Comparison of ENCODE assay signal across 7 mouse cellular contexts in the genomic region with DNA sequence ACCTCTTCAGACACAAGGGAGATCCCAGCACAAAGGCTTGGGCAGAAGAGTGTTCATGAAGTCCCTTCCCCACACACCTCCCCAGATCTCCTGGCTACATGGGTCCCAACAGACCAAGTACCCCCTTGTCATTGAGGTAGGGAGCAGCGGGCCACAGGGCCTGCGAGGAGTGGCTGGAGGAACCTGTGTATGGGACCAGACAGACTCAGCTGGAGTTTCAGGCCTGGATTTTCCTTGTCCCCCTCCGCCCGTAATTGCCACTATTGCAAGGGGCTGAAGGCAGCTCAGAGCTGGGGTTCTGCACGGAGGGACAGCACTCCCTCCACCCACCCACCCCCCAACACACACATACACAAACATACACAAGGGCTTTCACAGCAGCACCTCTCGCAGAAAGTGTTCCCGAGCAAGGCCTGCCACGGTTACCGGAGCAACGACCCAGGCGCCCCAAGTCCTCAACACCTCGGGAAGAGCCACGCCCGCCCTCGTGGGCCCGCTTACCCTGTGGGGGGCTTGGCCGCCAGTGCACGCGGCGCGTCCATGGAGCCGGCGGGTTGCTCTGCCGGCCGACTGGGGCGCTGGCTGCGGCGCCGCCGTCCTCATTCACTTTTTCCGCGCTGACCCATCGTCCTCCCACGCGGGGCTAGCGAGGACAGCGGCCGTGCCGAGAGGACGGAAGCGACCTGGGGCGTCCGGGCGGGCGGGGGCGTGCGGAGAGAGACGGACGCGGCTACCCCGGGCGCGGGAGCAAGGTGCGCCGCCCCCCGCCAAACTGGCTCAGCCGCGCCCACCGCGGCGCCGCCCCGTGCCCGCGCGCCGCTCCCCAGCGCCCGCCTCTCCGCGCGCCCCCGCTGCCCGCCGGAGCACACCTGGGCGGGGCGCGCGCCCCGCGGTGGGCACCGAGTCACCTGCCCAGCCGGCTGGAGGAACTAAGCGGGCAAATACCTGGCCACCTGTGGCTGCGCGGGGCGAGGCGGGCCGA. TPM values are rescaled to one million over a fixed set of nuclear protein-coding genes. Genes with fewer than 3 reads are reported as not detected.
DNase-seq lines count a peak whose midpoint lies in the region; ATAC-seq and TF ChIP-seq lines count a peak whose summit lies in the region.

A gene (minus strand): TSS at position 780 of the 982 bp plus-strand sequence.

- peak; percentile 77 for DNase-seq in Muller cell, postnatal 12 days (ENCODE audit: inconsistent ontology term)
- DNase-seq in adrenal gland, postnatal 14 days: peak; percentile 53
- DNase-seq in gastrocnemius, adult 8-10 months (ENCODE audit: low spot score in 2 of 2): no peak
- DNase-seq in limb, embryonic 14.5 days (ENCODE audit: low spot score): no peak
- no peak for DNase-seq in T-cell, adult 2 months (ENCODE audit: low spot score)

- H3K27me3 ChIP-seq in intestine, embryonic 15.5 days (replicated peaks): no peaks in the 10 kb centered on the region
- peaks cover 25% of the 10 kb centered on the region for H3K27me3 ChIP-seq in limb, embryonic 14.5 days (ENCODE audit: control insufficient read depth, insufficient read depth, low read length)
- H3K27me3 ChIP-seq in myocyte (ENCODE audit: control insufficient read depth, insufficient read depth, insufficient read length): no peaks in the 10 kb centered on the region

- no peaks in the 10 kb centered on the region for H3K9me3 ChIP-seq in intestine, embryonic 15.5 days
- no peaks in the 10 kb centered on the region for H3K9me3 ChIP-seq in limb, embryonic 14.5 days (ENCODE audit: control insufficient read depth, low read length)

- H3K4me1 ChIP-seq in intestine, embryonic 15.5 days (replicated peaks): peaks cover 2% of the 10 kb centered on the region; the same call in 1 of the 2 replicates
- no peaks in the 10 kb centered on the region for H3K4me1 ChIP-seq in limb, embryonic 14.5 days (ENCODE audit: control insufficient read depth, insufficient read depth, low read length)

- no peak within 1 kb of the TSS for H3K27ac ChIP-seq in intestine, embryonic 15.5 days
- H3K27ac ChIP-seq in limb, embryonic 14.5 days (replicated peaks; ENCODE audit: low read depth, low read length): no peak within 1 kb of the TSS

- H3K79me2 ChIP-seq in myocyte (ENCODE audit: control insufficient read depth, insufficient read depth): peaks cover 20% of the 10 kb centered on the region

- 1% methylated on average over 81 of the region's 89 CpGs for WGBS in intestine, embryonic 15.5 days
- 4% methylated on average over 46 of the region's 89 CpGs for WGBS in limb, embryonic 14.5 days

- H3K4me2 ChIP-seq in intestine, embryonic 15.5 days (replicated peaks): peak within 1 kb of the TSS; percentile 96
- peak within 1 kb of the TSS; percentile 89 for H3K4me2 ChIP-seq in limb, embryonic 14.5 days (replicated peaks; ENCODE audit: low read depth, low read length, severe bottlenecking)
- peak within 1 kb of the TSS; percentile 77 for H3K4me2 ChIP-seq in myocyte (ENCODE audit: low read depth)

- peak; percentile 87 for ATAC-seq in intestine, embryonic 15.5 days
- ATAC-seq in limb, embryonic 14.5 days (ENCODE audit: low FRiP score, low read depth): peak; percentile 34; the same call in 1 of the 2 replicates

- H3ac ChIP-seq in myocyte (ENCODE audit: control insufficient read depth, insufficient read length): peak within 1 kb of the TSS; percentile 98

- H3K4me3 ChIP-seq in intestine, embryonic 15.5 days (replicated peaks): peak within 1 kb of the TSS; percentile 67
- H3K4me3 ChIP-seq in limb, embryonic 14.5 days (replicated peaks; ENCODE audit: low read length): peak within 1 kb of the TSS; percentile 62
- H3K4me3 ChIP-seq in myocyte: peak within 1 kb of the TSS; percentile 40

- no peak for TF ChIP-seq POLR2A in limb, embryonic 14.5 days (IDR thresholded peaks at IDR 0.05; ENCODE audit: borderline replicate concordance, extremely low read depth, insufficient read depth, insufficient read length)
- TF ChIP-seq POLR2A in myocyte (IDR thresholded peaks at IDR 0.05; ENCODE audit: insufficient read length, low read depth): peak; percentile 54

- H3K9ac ChIP-seq in intestine, embryonic 15.5 days: peak within 1 kb of the TSS; percentile 65
- H3K9ac ChIP-seq in limb, embryonic 14.5 days (ENCODE audit: low read depth, low read length, severe bottlenecking): peak within 1 kb of the TSS; percentile 66

- no peaks in the 10 kb centered on the region for H3K36me3 ChIP-seq in intestine, embryonic 15.5 days
- H3K36me3 ChIP-seq in limb, embryonic 14.5 days (ENCODE audit: control insufficient read depth, insufficient read depth, low read length): no peaks in the 10 kb centered on the region
- H3K36me3 ChIP-seq in myocyte (ENCODE audit: control insufficient read depth, insufficient read depth): no peaks in the 10 kb centered on the region

TF ChIP-seq in myocyte, 11 proteins besides CTCF, POLR2A, EP300 and RAD21:
- no peak for TF ChIP-seq TCF3 (IDR thresholded peaks at IDR 0.05; ENCODE audit: insufficient read length, low read depth)
- TF ChIP-seq USF1 (IDR thresholded peaks at IDR 0.05; ENCODE audit: low read depth): no peak
- TF ChIP-seq E2F4 (IDR thresholded peaks at IDR 0.05; ENCODE audit: insufficient read depth): no peak
- no peak for TF ChIP-seq POLR2AphosphoS2 (IDR thresholded peaks at IDR 0.05; ENCODE audit: insufficient read length, low read depth)
- no peak for TF ChIP-seq MAX (IDR thresholded peaks at IDR 0.05; ENCODE audit: low read depth)
TF ChIP-seq in myocyte: peak in this region for 0.

RNA-seq across cellular contexts. Expression of the gene that starts here (rescaled TPM):
- 3.1 and 4.1 TPM in 2 replicates for total RNA-seq in adrenal gland, postnatal 14 days (2021)
- 100 to 1,000 TPM; 116 to 159 (median 133) TPM for total RNA-seq in gastrocnemius, adult 8-10 months (2022)
- 9.0 and 9.3 TPM in 2 replicates for polyA plus RNA-seq in intestine, embryonic 15.5 days (2015; fragmentation: Nextera tagmentation; extraction: Ambion mirVana)
- polyA plus RNA-seq in limb, embryonic 14.5 days (2012; rRNA removed): 20.5 and 22.2 TPM in 2 replicates
- 25.5 and 31.3 TPM in 2 replicates for polyA plus RNA-seq in limb, embryonic 14.5 days (2014; fragmentation: Nextera tagmentation; extraction: Ambion mirVana)
- 191 TPM for polyA plus RNA-seq in myocyte (2012; fragmentation: generic; extraction: Trizol)

Comparison
In these comparisons a context has a peak if more than half of its experiments do, and no peak if none do; other contexts are left out.
1. RNA of the gene that starts here (total RNA-seq): 116 to 159 TPM in gastrocnemius, adult 8-10 months; 3.1 to 4.1 TPM in adrenal gland, postnatal 14 days; every median in the first group is over 10 times any median in the second.
2. DNase-seq: peak in Muller cell, postnatal 12 days (single experiment) and adrenal gland, postnatal 14 days (single experiment); none in gastrocnemius, adult 8-10 months (0 of 2), limb, embryonic 14.5 days (single experiment) and T-cell, adult 2 months (single experiment).
3. Peak in every context shown above with its lines, with median percentiles within 50 percentile points of each other: H3K4me2 ChIP-seq and H3K4me3 ChIP-seq.